Mouse (Mus musculus) midbrain, embryonic 15.5 days (tissue): ENCODE measurements around the gene Rpl32. TPM values are rescaled to one million over a fixed set of nuclear protein-coding genes. Genes with fewer than 3 reads are reported as not detected.

Experiments used
- ATAC-seq: fragments of 200-750 bp; cut with Nextera tagmentation; replicated peaks from 2 replicates; pipeline ENCODE4 v1.8.0; 2017; ENCODE audit warnings: moderate TSS enrichment
- H3K27ac ChIP-seq: fragments of 300-500 bp; sonication (generic); 2 replicates; pipeline ENCODE4 v1.5.1; 2015; ENCODE audit warnings: mild to moderate bottlenecking, inconsistent platforms
- H3K27me3 ChIP-seq: fragments of 300-500 bp; sonication (generic); replicated peaks from 2 replicates; pipeline ENCODE4 v1.6.1; 2015; ENCODE audit warnings: inconsistent platforms
- H3K36me3 ChIP-seq: fragments of 300-500 bp; sonication (generic); replicated peaks from 2 replicates; pipeline ENCODE4 v1.6.1; 2015; ENCODE audit warnings: inconsistent platforms
- H3K4me1 ChIP-seq: fragments of 300-500 bp; sonication (generic); 2 replicates; pipeline ENCODE4 v1.6.1; 2015; ENCODE audit warnings: inconsistent platforms
- H3K4me2 ChIP-seq: fragments of 300-500 bp; sonication (generic); 2 replicates; pipeline ENCODE4 v1.6.1; 2015; ENCODE audit warnings: inconsistent platforms, mild to moderate bottlenecking, moderate library complexity
- H3K4me3 ChIP-seq: fragments of 300-500 bp; sonication (generic); 2 replicates; pipeline ENCODE4 v1.5.1; 2015; ENCODE audit warnings: mild to moderate bottlenecking, inconsistent platforms
- H3K9ac ChIP-seq: fragments of 300-500 bp; sonication (generic); 2 replicates; pipeline ENCODE4 v1.6.1; 2015; ENCODE audit warnings: mild to moderate bottlenecking, inconsistent platforms
- H3K9me3 ChIP-seq: fragments of 300-500 bp; sonication (generic); 2 replicates; pipeline ENCODE4 v1.6.1; 2016; ENCODE audit warnings: inconsistent platforms
- WGBS: fragments of 180-500 bp; shearing (Covaris S2); methylation state at CpG from one replicate; pipeline ENCODE4 v1.1.7; 2015; ENCODE audit warnings: mixed read lengths; 5-methylcytosine and 5-hydroxymethylcytosine counted together
- microRNA-seq: library from miRNA; unstranded; fragments of <30 nt; microRNA quantifications from one replicate; pipeline ENCODE4, GENCODE M21; 2016
- polyA plus RNA-seq: library from polyadenylated mRNA; unstranded; fragments of >200 nt; fragmentation: Nextera tagmentation; extraction: Ambion mirVana; gene quantifications from 2 replicates; pipeline ENCODE4 v1.2.1, GENCODE M21; 2015

Gene Rpl32
- polyA plus RNA-seq, 1 experiment from 2014 or later, result 890 TPM

DNA sequence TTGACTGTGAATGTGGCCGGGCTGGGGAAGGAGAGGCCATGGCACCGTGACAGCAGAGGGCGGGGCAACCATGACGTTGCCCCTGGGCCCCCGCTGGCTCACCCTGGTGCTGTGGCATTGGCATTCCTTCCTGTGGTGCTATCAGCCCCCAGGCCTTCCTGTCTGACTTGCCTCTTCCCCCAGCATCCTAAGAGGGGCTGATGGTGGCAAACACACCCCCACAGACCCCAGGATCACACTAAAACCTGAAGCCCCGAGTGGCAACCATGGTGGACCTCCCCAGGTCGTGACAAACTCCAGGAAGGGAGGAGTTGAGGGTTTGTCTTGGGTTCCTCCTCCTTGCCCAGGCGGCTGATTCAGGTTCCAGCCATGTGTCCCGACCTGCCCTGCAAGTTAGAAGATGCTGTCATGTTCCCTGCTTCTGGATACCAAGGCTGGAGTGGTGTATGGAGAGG is 49.5 kb downstream of the Rpl32 start:
- Histone ChIP-seq H3K9me3 (no peaks in the 10 kb centered on the region), H3K27me3 (no peaks in the 10 kb centered on the region), H3K4me3 (no peak overlapping the region), H3K9ac (no peak overlapping the region), H3K36me3 (no peaks in the 10 kb centered on the region), H3K4me1 (peaks cover under 1% of the 10 kb centered on the region; the same call in 1 of the 2 replicates), H3K27ac (no peak overlapping the region), H3K4me2 (no peak overlapping the region)
- WGBS, result 74% methylated on average over 9 of the region's 9 CpGs
- ATAC-seq, result no peak

DNA sequence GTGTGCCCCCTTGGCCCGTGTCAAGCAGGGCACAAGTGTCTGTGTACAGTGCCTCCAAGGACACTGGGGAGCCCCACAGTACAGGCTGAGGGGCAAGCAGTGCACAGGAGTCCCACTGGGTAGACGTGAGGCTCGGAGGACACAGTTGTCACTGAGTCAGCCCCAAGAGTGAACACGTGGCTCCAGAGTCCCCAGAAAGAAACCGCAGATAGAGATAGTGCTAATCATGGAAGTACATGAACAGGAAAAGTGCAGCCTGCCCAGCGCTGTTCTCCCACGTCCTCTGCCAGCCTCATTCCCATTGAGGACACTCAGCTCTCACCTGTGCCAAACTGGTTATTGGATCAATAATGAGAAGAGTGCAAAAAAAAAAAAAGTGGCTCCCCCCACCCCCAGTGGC is 53.0 kb downstream of the Rpl32 start:
- Histone ChIP-seq H3K27me3 (no peaks in the 10 kb centered on the region), H3K27ac (no peak overlapping the region), H3K36me3 (no peaks in the 10 kb centered on the region), H3K4me2 (no peak overlapping the region), H3K9me3 (no peaks in the 10 kb centered on the region), H3K9ac (no peak overlapping the region), H3K4me3 (no peak overlapping the region), H3K4me1 (no peaks in the 10 kb centered on the region)
- no peak for ATAC-seq
- WGBS, result 74% methylated on average over 7 of the region's 7 CpGs

Small RNA genes within 50 kb of the gene (microRNA-seq; reads per million reads assigned to microRNA genes)
- gene Mir7660, result not detected

Other genes with a start within 250 kb of the Rpl32 start
- 0.49 and 0.74 TPM in 2 replicates for gene Mkrn2os, start 216.2 kb downstream of the Rpl32 start, polyA plus RNA-seq
- 36.8 and 40.0 TPM in 2 replicates for gene Mkrn2, start 206.8 kb downstream of the Rpl32 start, polyA plus RNA-seq
- gene Raf1, start 132.1 kb downstream of the Rpl32 start, polyA plus RNA-seq, result 142 and 146 TPM in 2 replicates
- 0.74 and 1.2 TPM in 2 replicates for gene Tmem40, start 46.3 kb downstream of the Rpl32 start, polyA plus RNA-seq
- 11.4 and 12.2 TPM in 2 replicates for gene Cand2, start 34.2 kb downstream of the Rpl32 start, polyA plus RNA-seq
- 2.7 and 2.8 TPM in 2 replicates for gene Efcab12, start 29.7 kb upstream of the Rpl32 start, polyA plus RNA-seq
- 9.4 and 11.7 TPM in 2 replicates for gene Mbd4, start 44.6 kb upstream of the Rpl32 start, polyA plus RNA-seq
- 33.1 and 34.4 TPM in 2 replicates for gene Ift122, start 44.7 kb upstream of the Rpl32 start, polyA plus RNA-seq
- gene Rho, start 123.0 kb upstream of the Rpl32 start, polyA plus RNA-seq, result 0.18 and 0.49 TPM in 2 replicates
- not detected in 2 replicates for gene H1foo, start 136.2 kb upstream of the Rpl32 start, polyA plus RNA-seq
- gene Plxnd1, start 186.3 kb upstream of the Rpl32 start, polyA plus RNA-seq, result 8.0 and 8.3 TPM in 2 replicates